Mouse (Mus musculus) forebrain, embryonic 13.5 days (tissue): ENCODE measurements around the gene Rps6kb2. TPM values are rescaled to one million over a fixed set of nuclear protein-coding genes. Genes with fewer than 3 reads are reported as not detected.
A peak's percentile ranks its signal among the peaks of the same experiment; 100 is the strongest.

Source experiments
- ATAC-seq: fragments of 200-750 bp; cut with Nextera tagmentation; 2 replicates; pipeline ENCODE4 v1.8.0; 2017
- H3K27ac ChIP-seq: fragments of 300-500 bp; sonication (generic); 2 replicates; pipeline ENCODE4 v1.5.1; 2015; ENCODE audit warnings: inconsistent platforms, mild to moderate bottlenecking, moderate library complexity
- H3K27me3 ChIP-seq: fragments of 300-500 bp; sonication (generic); 2 replicates; pipeline ENCODE4 v1.6.1; 2015; ENCODE audit warnings: mild to moderate bottlenecking, inconsistent platforms
- H3K36me3 ChIP-seq: fragments of 300-500 bp; sonication (generic); 2 replicates; pipeline ENCODE4 v1.6.1; 2015; ENCODE audit warnings: mild to moderate bottlenecking, inconsistent platforms; ENCODE audit not compliant: poor library complexity, severe bottlenecking
- H3K4me1 ChIP-seq: fragments of 300-500 bp; sonication (generic); 2 replicates; pipeline ENCODE4 v1.6.1; 2015; ENCODE audit warnings: inconsistent platforms
- H3K4me2 ChIP-seq: fragments of 300-500 bp; sonication (generic); 2 replicates; pipeline ENCODE4 v1.6.1; 2015; ENCODE audit warnings: inconsistent platforms, mild to moderate bottlenecking, moderate library complexity
- H3K4me3 ChIP-seq: fragments of 300-500 bp; sonication (generic); 2 replicates; pipeline ENCODE4 v1.5.1; 2015; ENCODE audit warnings: mild to moderate bottlenecking, inconsistent platforms
- H3K9ac ChIP-seq: fragments of 300-500 bp; sonication (generic); 2 replicates; pipeline ENCODE4 v1.6.1; 2015; ENCODE audit warnings: mild to moderate bottlenecking, inconsistent platforms
- H3K9me3 ChIP-seq: fragments of 300-500 bp; sonication (generic); replicated peaks from 2 replicates; pipeline ENCODE4 v1.6.1; 2016; ENCODE audit warnings: inconsistent platforms
- WGBS: fragments of 180-500 bp; shearing (Covaris S2); methylation state at CpG from one replicate; pipeline ENCODE4 v1.1.7; 2015; 5-methylcytosine and 5-hydroxymethylcytosine counted together
- polyA plus RNA-seq: library from polyadenylated mRNA; unstranded; fragments of >200 nt; fragmentation: Nextera tagmentation; extraction: Ambion mirVana; gene quantifications from 2 replicates; pipeline ENCODE4 v1.2.1, GENCODE M21; 2015

Rps6kb2 gene
- polyA plus RNA-seq, 1 experiment from 2014 or later, result 56.6 TPM

- Histone ChIP-seq H3K4me2 (no peak overlapping the region), H3K9ac (no peak overlapping the region), H3K9me3 (no peaks in the 10 kb centered on the region), H3K4me3 (no peak overlapping the region), H3K36me3 (peaks cover 71% of the 10 kb centered on the region), H3K27ac (peak overlapping the region; percentile 32), H3K4me1 (peaks cover 45% of the 10 kb centered on the region), H3K27me3 (no peaks in the 10 kb centered on the region)
- ATAC-seq, result no peak
- 73% methylated on average over 2 of the region's 2 CpGs for WGBS
Observed at GRCm38 (mm10) chr19:4196048-4196447, 32.9 kb upstream of the Rps6kb2 start.

- no peak overlapping the region; the same call in none of the 2 replicates for H3K27ac ChIP-seq
- H3K27me3 ChIP-seq, result no peaks in the 10 kb centered on the region
- 82% methylated on average over 12 of the region's 12 CpGs for WGBS
- no peak for ATAC-seq
- H3K4me1 ChIP-seq, result peaks cover 35% of the 10 kb centered on the region
- no peak overlapping the region for H3K9ac ChIP-seq
- peaks cover 68% of the 10 kb centered on the region for H3K36me3 ChIP-seq
- H3K4me2 ChIP-seq, result no peak overlapping the region
- H3K4me3 ChIP-seq, result no peak overlapping the region
- H3K9me3 ChIP-seq, result no peaks in the 10 kb centered on the region
Observed at GRCm38 (mm10) chr19:4194776-4195650, 31.9 kb upstream of the Rps6kb2 start.

GRCm38 (mm10) chr19:4194021-4194724 lies 31.0 kb upstream of the Rps6kb2 start:
- peaks cover 62% of the 10 kb centered on the region for H3K36me3 ChIP-seq
- no peaks in the 10 kb centered on the region for H3K9me3 ChIP-seq
- 91% methylated on average over 8 of the region's 8 CpGs for WGBS

GRCm38 (mm10) chr19:4193129-4193528 lies 30.0 kb upstream of the Rps6kb2 start:
- H3K9me3 ChIP-seq, result no peaks in the 10 kb centered on the region
- H3K9ac ChIP-seq, result peak overlapping the region; percentile 96
- H3K4me3 ChIP-seq, result peak overlapping the region; percentile 97
- peaks cover 51% of the 10 kb centered on the region for H3K36me3 ChIP-seq
- peak overlapping the region; percentile 82 for H3K4me2 ChIP-seq
- 62% methylated on average over 6 of the region's 6 CpGs for WGBS
- ATAC-seq, result no peak
- no peak overlapping the region; the same call in none of the 2 replicates for H3K27ac ChIP-seq
- no peaks in the 10 kb centered on the region for H3K27me3 ChIP-seq
- H3K4me1 ChIP-seq, result peaks cover 32% of the 10 kb centered on the region

More at GRCm38 (mm10) chr19:4194021-4194724, 31.0 kb upstream of the Rps6kb2 start:
- Histone ChIP-seq H3K9ac (0 out of 2 replicates have a peak overlapping the region, but pooled peaks have one; percentile 96), H3K27me3 (no peaks in the 10 kb centered on the region), H3K4me1 (peaks cover 32% of the 10 kb centered on the region), H3K4me3 (no peak overlapping the region; the same call in 1 of the 2 replicates), H3K4me2 (peak overlapping the region; percentile 82; the same call in 1 of the 2 replicates), H3K27ac (no peak overlapping the region)
- no peak for ATAC-seq

- Histone ChIP-seq H3K4me3 (peak overlapping the region; percentile 97), H3K9me3 (no peaks in the 10 kb centered on the region), H3K9ac (peak overlapping the region; percentile 96), H3K27ac (peak overlapping the region; percentile 81), H3K36me3 (peaks cover 45% of the 10 kb centered on the region), H3K4me2 (peak overlapping the region; percentile 82), H3K4me1 (peaks cover 32% of the 10 kb centered on the region), H3K27me3 (no peaks in the 10 kb centered on the region)
- no peak; the same call in 1 of the 2 replicates for ATAC-seq
- under 1% methylated on average over 46 of the region's 52 CpGs for WGBS
Observed at GRCm38 (mm10) chr19:4192251-4192985, 29.3 kb upstream of the Rps6kb2 start.

GRCm38 (mm10) chr19:4191528-4192250 lies 28.5 kb upstream of the Rps6kb2 start, which contains the start of gene Ppp1ca:
Ppp1ca (plus strand) TSS chr19:4192065.
- peak within 1 kb of the TSS; percentile 82 for H3K4me2 ChIP-seq
- ATAC-seq, result peak; percentile 92
- H3K27me3 ChIP-seq, result no peaks in the 10 kb centered on the region
- H3K36me3 ChIP-seq, result peaks cover 37% of the 10 kb centered on the region
- no peaks in the 10 kb centered on the region for H3K9me3 ChIP-seq
- peak within 1 kb of the TSS; percentile 97 for H3K4me3 ChIP-seq
- peak within 1 kb of the TSS; percentile 96 for H3K9ac ChIP-seq
- 9% methylated on average over 35 of the region's 47 CpGs for WGBS
- peaks cover 32% of the 10 kb centered on the region for H3K4me1 ChIP-seq
- H3K27ac ChIP-seq, result peak within 1 kb of the TSS; percentile 81

- H3K4me3 ChIP-seq, result peak within 1 kb of the TSS; percentile 97
- no peak for ATAC-seq
- no peaks in the 10 kb centered on the region for H3K9me3 ChIP-seq
- 66% methylated on average over 4 of the region's 4 CpGs for WGBS
- H3K36me3 ChIP-seq, result peaks cover 29% of the 10 kb centered on the region
- H3K27me3 ChIP-seq, result no peaks in the 10 kb centered on the region
- peaks cover 32% of the 10 kb centered on the region for H3K4me1 ChIP-seq
- peak within 1 kb of the TSS; percentile 81 for H3K27ac ChIP-seq
- H3K9ac ChIP-seq, result peak within 1 kb of the TSS; percentile 96
- H3K4me2 ChIP-seq, result peak within 1 kb of the TSS; percentile 82
Observed at GRCm38 (mm10) chr19:4190831-4191334, 27.7 kb upstream of the Rps6kb2 start, which contains the start of gene Tbc1d10c. Tbc1d10c (minus strand) TSS chr19:4191284.

- H3K9me3 ChIP-seq, result no peaks in the 10 kb centered on the region
- no peak overlapping the region for H3K9ac ChIP-seq
- no peak for ATAC-seq
- H3K36me3 ChIP-seq, result peaks cover 12% of the 10 kb centered on the region
- peaks cover 17% of the 10 kb centered on the region for H3K4me1 ChIP-seq
- WGBS, result 88% methylated on average over 12 of the region's 12 CpGs
- H3K4me2 ChIP-seq, result no peak overlapping the region
- no peak overlapping the region for H3K4me3 ChIP-seq
- no peaks in the 10 kb centered on the region for H3K27me3 ChIP-seq
- H3K27ac ChIP-seq, result no peak overlapping the region
Observed at GRCm38 (mm10) chr19:4189051-4189620, 26.0 kb upstream of the Rps6kb2 start.

GRCm38 (mm10) chr19:4187303-4187702 lies 24.1 kb upstream of the Rps6kb2 start:
- Histone ChIP-seq H3K36me3 (no peaks in the 10 kb centered on the region), H3K4me3 (no peak overlapping the region), H3K4me2 (no peak overlapping the region), H3K4me1 (no peaks in the 10 kb centered on the region), H3K27me3 (no peaks in the 10 kb centered on the region), H3K27ac (no peak overlapping the region), H3K9ac (no peak overlapping the region), H3K9me3 (no peaks in the 10 kb centered on the region)
- 75% methylated on average over 3 of the region's 3 CpGs for WGBS
- no peak for ATAC-seq

GRCm38 (mm10) chr19:4184976-4185975 lies 22.1 kb upstream of the Rps6kb2 start:
- Histone ChIP-seq H3K4me2 (no peak overlapping the region), H3K27ac (no peak overlapping the region), H3K4me1 (peaks cover 7% of the 10 kb centered on the region), H3K9ac (0 out of 2 replicates have a peak overlapping the region, but pooled peaks have one; percentile 5), H3K36me3 (no peaks in the 10 kb centered on the region), H3K27me3 (no peaks in the 10 kb centered on the region), H3K4me3 (no peak overlapping the region), H3K9me3 (no peaks in the 10 kb centered on the region)
- 65% methylated on average over 15 of the region's 15 CpGs for WGBS
- no peak for ATAC-seq
